Comparison of ENCODE assay signal across 20 mouse cellular contexts in genomic region chr14:28503276-28503675, GRCm38 (mm10).
"Had no signal": no experiment of that assay in that cellular context is flagged by ENCODE, and none has a peak within 500 bp of the region (broad histone marks: within the 10 kb centered on the region; RNA-seq: fewer than 3 reads in every experiment).

No protein-coding gene starts in this region.

- H3K9ac ChIP-seq: liver, embryonic 12.5 days; liver, embryonic 15.5 days; midbrain, embryonic 15.5 days had no signal

- H3K9me3 ChIP-seq: limb, embryonic 15.5 days; liver, embryonic 12.5 days; liver, embryonic 15.5 days; lung, embryonic 15.5 days; megakaryocyte, embryonic 14.5 days; midbrain, embryonic 12.5 days; midbrain, embryonic 15.5 days had no signal

- H3K4me2 ChIP-seq: liver, embryonic 15.5 days had no signal

- H3K27ac ChIP-seq: layer of hippocampus, adult 2 months; liver, embryonic 12.5 days; liver, embryonic 15.5 days; lung, embryonic 15.5 days; midbrain, embryonic 12.5 days; midbrain, embryonic 15.5 days; stomach, postnatal 0 days had no signal

- H3K4me1 ChIP-seq: liver, embryonic 12.5 days; liver, embryonic 15.5 days had no signal

- H3K36me3 ChIP-seq: limb, embryonic 15.5 days; liver, embryonic 12.5 days; liver, embryonic 15.5 days; lung, embryonic 15.5 days; midbrain, embryonic 12.5 days; midbrain, embryonic 15.5 days had no signal

- H3K27me3 ChIP-seq: limb, embryonic 15.5 days had no signal

- H3K4me3 ChIP-seq: liver, embryonic 15.5 days; megakaryocyte, embryonic 14.5 days had no signal

- DNase-seq: kidney, adult 18-20 months; kidney, adult 9 months; kidney, postnatal 14 days; layer of hippocampus, adult 9-11 months; lung, adult 18-20 months; lung, postnatal 10 days; lung, postnatal 36 days; right cerebral cortex, postnatal 14 days; right cerebral cortex, postnatal 4 days; thymus, postnatal 25 days had no signal

- ATAC-seq: intestine, embryonic 16.5 days; liver, embryonic 12.5 days; midbrain, embryonic 15.5 days had no signal
